Mouse (Mus musculus): ENCODE data around the gene Emc1.
"Not testable (repeated sequence)": the region's sequence is repeated elsewhere in the genome, so short reads cannot be mapped to it uniquely, and the experiment has no call there.

Emc1 gene

DNA sequence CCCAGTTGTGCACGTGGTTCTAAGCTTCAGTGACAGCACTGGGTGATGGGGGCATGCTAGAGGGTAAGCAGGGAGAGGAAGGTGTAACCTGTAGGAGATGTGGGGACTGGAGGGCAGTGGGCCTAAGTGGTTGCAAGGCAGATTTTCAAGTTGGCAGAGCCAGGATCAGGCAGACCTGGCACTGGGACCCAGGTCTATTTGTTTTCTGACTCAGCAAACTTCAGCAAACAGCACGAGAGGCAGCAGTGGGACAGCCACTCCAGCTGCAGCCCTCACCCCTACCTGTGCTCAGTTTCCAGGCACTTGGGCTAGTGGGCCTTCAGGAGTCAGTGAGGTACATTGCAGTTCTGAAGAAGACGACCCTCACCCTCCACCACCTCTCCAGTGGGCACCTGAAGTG is 4.8 kb downstream of the Emc1 start:
- no peak for DNase-seq (ENCODE audit: low spot score in 2 of 2)

DNA sequence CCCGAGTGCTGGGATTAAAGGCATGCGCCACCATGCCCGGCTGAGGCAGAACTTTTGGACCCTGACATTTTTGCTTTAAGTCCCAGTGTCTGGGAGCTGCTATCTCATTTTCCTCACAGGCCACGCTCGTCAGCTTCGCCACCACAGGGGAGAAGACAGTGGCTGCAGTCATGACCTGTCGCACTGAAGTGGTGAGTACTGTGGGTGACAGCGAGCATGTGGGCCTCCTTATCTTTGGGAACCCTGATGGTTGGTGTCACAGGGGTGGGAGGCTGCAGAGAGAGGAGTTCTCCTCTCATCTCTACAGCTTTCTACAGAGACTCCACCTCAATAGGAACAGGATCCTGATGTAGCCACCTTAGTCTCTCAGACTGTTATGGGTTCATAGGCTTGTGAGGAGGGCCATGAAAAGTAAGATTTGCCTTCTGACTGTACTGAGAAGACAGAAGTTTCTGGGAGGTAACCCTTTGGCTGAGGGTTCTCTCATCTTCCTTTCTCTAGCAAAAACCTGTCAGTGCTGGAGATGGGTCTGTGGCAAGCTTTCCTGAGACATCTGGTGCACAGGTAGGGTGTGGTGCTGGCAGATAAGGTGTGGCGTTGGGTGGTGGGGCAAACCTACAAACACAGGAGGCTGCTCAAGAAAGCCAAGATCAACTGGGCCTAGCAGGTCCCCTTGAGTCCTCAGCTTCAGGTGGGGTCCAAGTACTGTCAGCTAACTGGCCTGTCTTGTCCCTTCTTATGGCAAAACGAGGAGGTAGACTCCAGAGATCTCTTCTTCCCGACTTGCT is 8.6 kb downstream of the Emc1 start:
- no peak for DNase-seq (ENCODE audit: low spot score in 2 of 2)

DNA sequence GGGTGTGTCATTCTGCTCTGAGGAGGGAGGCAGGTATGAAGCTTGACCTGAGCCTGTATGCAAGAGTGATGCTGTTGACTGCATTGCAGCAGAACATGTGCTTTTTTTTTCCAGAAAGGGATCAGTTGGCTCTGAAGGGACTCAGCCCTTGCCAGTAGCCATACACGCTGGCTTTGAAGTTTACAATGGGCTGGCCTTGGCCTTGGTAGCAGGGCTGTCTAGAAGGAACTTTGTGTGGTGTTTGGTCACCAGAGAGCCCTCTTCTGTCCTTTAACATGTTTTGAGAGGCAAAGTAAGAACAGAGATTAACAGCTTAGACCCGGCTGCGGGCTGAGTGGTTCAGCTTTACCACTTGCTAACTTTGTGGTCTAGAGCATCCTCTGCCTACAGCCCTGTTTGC is 14.9 kb downstream of the Emc1 start:
- DNase-seq (ENCODE audit: low spot score in 2 of 2) = no peak

DNA sequence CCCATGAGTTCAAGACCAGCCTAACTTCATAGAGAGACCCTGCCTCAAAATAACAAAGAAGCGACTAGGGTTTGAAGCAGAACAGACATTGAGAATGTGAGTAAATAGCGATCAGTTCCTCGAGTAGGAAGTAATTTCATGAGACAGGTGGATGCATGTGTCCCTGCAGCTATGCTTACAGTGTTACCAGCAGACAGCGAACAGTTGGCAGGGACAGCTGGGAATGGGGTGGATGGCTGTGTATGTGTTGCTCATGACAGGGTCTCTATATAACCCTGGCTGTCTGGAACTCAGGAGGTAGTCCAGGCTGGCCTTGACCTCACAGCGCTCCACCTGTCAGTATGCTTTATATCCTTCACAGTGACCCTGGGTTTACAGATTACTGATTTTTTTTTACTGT is 15.7 kb downstream of the Emc1 start:
- no peak for DNase-seq (ENCODE audit: low spot score in 2 of 2)

DNA sequence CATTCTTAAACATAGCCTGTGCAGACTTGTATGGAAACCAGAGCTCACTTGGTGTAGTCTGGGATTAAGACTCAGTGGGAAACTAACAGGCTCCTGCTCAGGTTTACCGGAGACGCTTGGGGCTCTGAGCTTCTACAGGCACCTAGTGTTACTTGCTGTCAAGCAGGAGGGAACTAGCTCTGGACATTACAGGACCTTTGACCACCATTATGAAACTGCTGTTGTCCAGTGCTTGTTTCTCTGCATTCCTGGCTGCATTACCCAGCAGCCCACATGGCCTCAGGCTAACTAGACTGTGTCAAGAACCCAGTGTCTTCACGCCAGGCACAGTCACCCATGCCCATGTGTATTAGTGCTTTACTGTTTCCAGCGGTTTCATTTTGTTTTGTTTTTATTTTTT is 20.7 kb downstream of the Emc1 start:
- DNase-seq (ENCODE audit: low spot score in 2 of 2) = no peak

DNA sequence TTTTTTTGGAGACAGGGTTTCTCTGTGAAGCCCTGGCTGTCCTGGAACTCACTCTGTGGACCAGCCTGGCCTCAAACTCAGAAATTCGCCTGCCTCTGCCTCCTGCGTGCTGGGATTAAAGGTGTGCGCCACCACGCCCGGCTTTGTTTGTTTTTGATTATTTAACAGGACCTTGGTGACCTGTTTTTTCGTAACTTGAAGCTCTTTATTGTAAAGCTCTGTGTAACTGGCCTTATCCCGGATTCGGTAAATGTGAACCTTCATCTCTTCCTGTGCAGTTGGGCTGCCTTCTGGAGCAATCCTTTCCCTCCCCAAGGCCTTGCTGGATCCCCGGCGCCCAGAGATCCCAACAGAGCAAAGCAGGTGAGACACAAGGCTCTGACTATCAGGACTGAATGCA is 21.1 kb downstream of the Emc1 start:
- DNase-seq (ENCODE audit: low spot score in 2 of 2) = no peak

DNA sequence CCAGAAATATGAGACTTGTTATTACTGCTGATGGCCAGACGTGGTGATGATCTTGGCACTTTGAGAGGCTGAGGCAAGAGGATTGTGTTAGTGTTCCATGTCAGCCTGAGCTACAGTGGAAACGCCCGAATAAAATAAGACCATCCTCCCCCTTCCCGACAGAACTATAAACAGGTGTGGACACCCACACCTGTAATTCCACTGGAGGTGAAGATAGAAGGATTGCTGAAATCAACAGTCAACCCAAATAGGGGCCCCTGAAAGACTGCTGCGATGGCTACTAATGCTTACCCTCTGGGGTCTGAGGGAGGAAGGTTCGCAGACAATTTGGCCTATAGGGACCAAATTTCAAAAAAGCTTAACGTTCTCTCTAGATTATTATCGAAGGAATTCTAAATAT is 27.3 kb downstream of the Emc1 start:
- DNase-seq (ENCODE audit: low spot score in 2 of 2) = no peak

DNA sequence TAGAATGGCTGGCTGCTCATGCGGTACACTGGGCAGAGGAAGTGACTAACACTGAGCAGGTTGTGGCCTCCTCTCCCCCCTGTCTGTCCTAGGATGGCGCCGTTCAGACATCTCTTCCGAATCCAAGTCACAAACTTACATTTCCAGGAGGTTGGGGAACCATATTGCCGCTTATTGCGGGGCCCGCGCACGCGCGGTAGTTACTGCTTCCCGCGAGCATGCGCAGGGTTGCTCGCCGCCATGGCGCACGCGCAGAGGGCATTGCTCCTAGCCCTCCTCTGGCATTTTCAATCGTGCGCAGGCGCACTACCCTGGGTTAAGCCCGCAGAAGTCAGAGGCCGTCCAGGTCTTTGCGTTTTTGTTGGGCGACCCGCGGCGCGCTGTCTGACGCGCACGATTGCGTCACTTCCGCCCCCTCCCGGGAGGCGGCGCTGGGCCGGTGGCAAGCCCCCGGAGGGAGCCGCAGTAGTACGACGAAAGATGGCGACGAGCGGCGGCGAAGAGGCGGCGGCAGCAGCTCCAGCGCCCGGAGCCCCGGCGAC is 27.9 kb downstream of the Emc1 start:
- DNase-seq (ENCODE audit: low spot score in 2 of 2) = peak; percentile 99 to 100

DNA sequence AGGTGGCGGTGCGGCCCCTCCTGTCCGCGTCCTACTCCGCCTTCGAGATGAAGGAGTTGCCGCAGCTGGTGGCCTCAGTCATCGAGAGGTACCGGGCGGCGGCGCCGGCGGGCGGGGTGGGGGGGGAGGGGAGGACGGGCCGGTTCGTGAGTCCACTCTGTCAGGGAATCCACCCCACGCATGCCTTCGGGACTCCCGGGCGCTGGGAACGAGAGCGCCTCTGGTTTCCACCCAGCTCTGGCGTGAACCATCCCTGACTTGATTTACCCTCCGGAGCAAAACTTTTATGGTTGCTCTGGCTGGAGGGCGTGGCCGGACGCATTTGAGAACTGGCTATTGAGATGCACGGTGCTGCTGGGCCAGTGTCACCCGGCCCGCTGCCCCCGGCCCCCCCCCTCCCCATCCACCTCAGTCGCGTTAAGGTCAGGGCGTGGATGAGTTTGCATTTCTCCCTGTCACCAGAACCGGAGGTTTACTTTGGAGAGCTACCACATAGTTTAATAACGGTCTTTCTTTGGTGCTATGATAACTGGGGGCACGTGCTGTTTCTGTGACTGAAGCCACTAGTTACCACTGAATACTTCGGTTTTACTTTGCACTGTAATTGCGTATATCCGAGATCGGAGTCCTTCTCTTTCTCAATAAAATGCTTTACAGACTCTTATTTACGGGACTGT is 28.5 kb downstream of the Emc1 start:
- DNase-seq (ENCODE audit: low spot score in 2 of 2) = no peak

DNA sequence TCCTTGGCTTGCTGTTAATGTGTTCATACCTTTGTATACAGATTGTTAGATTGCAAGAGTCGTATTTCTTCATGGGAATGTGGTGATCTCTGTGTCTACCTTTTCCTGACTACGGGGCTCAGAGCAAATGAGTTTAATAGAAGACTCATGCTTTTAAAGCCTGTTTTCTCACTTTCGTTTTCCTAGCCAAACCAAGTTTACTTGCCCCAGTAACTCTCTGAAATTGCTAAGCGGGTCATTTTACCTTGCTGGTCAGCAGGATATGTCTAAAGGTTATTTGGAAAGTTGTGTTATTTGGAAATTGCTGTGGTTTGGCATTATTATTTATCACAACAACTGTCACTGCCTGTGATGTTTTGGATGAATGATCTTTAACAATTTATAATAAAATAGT is 29.1 kb downstream of the Emc1 start:
- no peak for DNase-seq (ENCODE audit: low spot score in 2 of 2)

DNA sequence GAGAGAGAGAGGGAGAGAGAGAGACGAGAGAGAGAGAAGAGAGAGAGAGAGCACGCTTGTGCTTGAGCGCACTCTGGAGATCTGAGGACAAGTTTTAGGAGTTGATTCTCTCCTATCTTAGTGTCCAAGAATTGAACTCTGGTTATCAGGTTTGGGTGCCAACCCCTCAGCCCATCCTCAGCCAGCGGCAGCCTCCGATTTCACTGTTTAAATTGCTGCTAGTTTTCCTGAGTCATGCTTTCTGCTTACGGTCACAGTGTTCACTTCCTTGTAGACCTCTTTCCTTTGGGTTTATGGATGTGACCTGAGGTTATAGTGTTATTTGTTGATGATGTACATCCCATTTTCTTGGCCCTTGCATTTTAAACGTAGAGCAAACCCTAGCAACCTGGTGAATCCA is 29.8 kb downstream of the Emc1 start:
- no peak for DNase-seq (ENCODE audit: low spot score in 2 of 2)

DNA sequence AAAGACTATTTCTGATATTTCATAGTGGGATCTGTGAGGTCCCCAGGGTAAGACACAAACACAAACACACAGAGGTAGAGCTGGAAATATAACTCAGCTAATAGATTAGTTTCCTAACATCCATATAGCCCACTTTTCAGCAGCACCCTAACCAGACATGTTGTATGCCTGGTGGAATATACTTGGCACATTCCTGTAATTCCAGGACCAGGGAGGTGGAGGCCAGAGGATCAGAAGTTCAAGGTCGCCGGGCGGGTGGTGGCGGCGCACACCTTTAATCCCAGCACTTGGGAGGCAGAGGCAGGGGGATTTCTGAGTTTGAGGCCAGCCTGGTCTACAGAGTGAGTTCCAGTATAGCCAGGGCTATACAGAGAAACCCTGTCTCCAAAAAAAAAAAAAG is 33.5 kb downstream of the Emc1 start:
- not testable (repeated sequence) for DNase-seq (ENCODE audit: low spot score in 2 of 2)

DNA sequence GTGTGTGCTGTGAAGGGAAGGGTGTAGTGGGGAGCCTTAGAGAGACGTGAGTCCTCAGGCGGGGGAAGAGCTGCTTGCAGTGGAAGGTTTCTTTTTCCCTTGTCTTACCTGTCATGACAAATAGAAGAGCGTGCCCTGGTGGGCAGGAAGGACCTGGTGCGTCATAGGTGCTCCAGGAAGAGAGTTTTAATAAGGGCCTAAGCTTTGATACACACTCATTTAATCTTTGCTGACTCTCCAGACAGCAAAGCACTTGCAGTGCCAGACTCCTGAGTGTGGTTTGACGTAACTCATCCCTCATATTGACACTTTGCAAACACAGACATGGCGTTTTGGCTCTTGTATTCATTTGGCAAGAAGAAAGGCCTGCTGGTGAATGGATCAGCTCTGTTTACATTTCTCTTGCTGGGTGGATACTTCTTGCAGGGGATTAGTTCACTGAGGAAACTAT is 34.5 kb downstream of the Emc1 start:
- DNase-seq (ENCODE audit: low spot score in 2 of 2) = peak in 1 of 2 experiments; percentile 29

DNA sequence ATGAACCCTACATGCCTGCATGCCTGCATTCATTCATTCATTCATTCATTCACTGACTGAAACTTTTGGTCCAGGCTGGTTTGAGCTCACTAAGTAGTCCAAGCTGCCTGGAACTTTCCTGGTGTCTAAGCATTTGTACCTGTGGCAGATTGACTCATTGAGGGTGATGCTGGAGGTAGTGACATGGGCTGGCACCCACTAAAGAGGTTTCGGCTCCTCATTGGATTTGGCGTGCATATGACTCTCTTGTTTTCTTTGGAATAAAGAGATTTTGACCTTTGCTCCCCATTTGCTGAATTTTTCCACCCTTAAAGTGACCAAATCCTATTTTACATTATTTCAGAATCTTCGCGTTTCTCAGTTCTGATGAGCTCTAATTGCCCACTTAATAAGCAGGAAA is 37.2 kb downstream of the Emc1 start:
- DNase-seq (ENCODE audit: low spot score in 2 of 2) = no peak

DNA sequence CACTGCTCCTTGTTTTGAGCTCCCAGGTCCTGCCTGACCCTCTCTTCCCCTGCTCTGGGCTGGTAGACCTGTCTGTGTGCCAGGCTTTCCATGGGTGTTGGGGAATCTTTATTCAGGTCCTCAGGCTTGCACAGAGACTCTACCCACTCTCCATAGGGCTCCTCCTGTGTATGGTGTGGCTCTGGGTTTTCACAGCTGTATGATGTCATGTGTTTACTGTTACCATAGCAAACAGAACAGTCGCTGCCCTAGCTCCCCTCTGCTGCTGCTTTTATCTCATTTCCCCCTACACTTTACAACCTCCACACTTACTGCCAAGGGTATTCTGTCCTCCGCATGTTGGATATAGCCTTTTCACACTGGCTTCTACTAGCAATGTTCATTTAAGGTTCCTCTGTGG is 43.0 kb downstream of the Emc1 start:
- DNase-seq (ENCODE audit: low spot score in 2 of 2) = no peak

DNA sequence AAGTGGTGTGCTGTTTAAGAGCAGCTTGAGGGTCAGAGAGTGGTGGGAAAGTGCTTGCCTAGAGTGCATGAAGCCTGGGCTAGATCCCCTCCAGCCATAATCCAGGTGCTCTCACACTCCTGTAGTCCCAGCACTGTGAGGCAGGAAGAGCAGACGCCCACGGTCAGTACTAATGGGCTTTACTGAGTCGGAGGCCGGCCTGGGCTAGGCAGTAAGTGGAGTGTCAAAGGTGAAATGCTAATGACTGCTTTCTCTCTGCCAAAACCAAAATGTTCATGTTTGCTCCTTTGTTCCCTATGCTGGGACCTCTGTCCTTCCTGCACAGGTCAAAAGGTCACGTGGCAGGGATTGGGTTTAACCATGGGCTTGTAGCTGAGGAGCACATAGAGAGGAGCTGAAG is 48.1 kb downstream of the Emc1 start:
- no peak for DNase-seq (ENCODE audit: low spot score in 2 of 2)

DNA sequence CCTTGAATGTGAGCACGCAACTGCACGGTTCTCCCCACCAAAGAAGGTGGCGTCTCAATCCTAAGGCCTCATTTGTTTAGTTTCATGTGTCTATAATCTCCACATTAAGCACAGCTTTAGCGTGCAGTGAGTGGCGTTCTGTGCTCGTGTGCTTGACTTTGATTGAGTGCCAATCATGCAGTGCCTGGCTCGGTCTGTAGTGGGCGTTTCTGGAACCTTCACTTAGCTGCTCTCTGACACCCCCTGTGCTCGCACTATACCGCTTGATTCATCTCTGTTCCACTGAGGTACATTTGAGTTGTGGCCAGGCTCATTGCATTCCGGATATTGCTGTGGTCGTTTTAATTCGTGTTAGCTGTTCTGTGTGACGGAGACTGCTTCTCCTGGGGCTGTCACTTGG is 50.8 kb downstream of the Emc1 start:
- no peak for DNase-seq (ENCODE audit: low spot score in 2 of 2)

DNA sequence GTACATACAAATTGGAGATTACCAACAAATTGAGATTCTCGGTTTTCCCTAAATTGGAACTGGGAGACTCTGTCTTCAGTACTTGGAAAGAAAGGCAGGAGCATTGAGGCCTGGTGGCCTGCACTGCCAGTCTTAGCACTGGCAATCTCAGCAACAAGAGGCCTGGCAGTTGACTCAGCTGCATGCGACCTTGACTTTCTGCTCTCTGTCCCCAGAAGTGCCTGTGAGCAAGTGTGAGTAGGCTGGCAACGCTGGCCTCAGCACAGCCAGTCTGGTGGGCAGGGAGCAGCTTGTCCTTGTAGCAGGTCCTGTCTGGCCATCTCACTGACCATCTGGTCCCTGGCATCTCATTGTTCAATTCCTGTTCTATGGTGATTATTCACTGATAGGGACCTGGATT is 59.0 kb downstream of the Emc1 start:
- DNase-seq (ENCODE audit: low spot score in 2 of 2) = no peak

DNA sequence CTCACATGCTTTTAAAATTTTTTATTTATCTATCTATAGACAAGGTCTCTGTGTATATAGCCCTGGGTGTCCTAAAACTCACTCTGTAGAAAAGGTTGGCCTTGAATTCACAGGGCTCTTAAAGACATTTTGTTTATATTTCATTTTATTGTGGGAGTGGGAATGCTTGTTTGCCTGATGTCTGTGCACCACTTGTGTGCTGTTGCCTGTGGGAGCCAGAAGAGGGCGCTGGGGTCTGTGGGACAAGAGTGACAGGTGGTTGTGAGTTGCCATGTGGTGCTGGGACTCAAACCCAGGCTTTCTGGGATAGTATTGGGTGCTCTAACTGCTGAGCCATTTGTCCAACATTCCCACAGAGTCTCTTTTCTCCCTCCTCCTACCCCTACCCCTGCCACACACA is 65.5 kb downstream of the Emc1 start:
- DNase-seq (ENCODE audit: low spot score in 2 of 2) = no peak

DNA sequence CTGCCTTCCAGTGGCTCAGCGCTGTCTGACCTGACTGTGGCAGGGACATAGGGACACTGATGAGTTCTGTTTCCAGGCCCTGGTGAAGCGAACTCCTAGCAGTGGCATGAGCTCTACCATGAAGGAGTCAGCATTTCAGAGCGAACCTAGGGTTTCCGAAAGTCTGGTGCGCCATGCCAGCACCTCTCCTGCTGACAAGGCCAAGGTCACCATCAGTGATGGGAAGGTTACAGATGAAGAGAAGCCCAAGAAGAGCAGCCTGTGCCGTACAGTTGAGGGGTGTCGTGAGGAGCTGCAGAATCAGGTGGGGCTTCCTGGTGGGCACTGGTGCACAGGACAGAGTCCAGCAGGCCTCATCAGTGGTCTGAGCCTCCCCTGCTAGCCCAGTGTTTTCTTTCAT is 69.2 kb downstream of the Emc1 start:
- no peak for DNase-seq (ENCODE audit: low spot score in 2 of 2)

DNA sequence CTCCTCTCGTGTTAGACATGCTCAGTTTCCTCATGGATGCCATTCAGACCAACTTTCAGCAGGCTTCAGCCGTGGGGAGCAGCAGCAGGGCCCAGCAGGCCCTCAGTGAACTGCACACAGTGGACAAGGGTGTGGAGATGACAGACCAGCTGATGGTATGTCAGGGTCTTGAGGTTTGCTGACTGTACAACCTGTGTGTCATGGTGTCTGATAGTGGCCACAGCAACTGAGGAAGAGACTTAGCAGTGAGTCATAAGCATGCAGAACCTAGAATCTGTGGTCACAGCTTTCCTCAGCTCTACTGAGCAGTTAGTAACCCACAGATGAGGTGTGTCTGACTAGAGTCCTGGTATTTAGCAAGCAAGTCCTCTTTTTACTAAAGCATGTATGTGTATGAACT is 70.0 kb downstream of the Emc1 start:
- DNase-seq (ENCODE audit: low spot score in 2 of 2) = no peak

DNA sequence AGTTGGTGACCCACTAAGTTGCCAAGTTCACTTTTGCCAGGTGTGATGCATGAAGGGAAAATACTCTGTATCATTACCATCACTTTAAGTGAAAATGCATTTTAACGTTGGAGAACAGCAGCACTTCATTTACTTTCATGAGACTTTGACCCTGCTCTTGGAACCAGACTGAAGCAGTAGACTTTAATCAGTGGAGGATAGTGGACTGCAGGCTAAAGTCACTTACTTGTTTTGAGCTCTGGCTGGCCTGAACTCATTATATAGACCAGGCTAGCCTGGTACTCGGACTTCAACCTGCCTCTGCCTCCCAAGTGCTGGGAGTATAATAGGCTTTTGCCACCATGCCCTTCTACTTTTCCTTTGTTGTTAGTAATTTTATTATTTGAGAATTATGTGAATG is 70.9 kb downstream of the Emc1 start:
- no peak for DNase-seq (ENCODE audit: low spot score in 2 of 2)

Measured in urinary bladder, postnatal 4 days (tissue).